Mouse (Mus musculus) forebrain, embryonic 16.5 days (tissue): ENCODE data around the gene Hhat. TPM values are rescaled to one million over a fixed set of nuclear protein-coding genes. Genes with fewer than 3 reads are reported as not detected.
A peak's percentile ranks its signal among the peaks of the same experiment; 100 is the strongest.

Experiments used
- ATAC-seq: fragments of 200-750 bp; cut with Nextera tagmentation; 2 replicates; pipeline ENCODE4 v1.8.0; 2017; ENCODE audit warnings: mild to moderate bottlenecking, moderate library complexity
- H3K27ac ChIP-seq: fragments of 300-500 bp; sonication (generic); 2 replicates; pipeline ENCODE4 v1.5.1; 2014; ENCODE audit warnings: low read length, control low read depth
- H3K27me3 ChIP-seq: fragments of 300-500 bp; sonication (generic); replicated peaks from 2 replicates; pipeline ENCODE4 v1.6.1; 2014; ENCODE audit warnings: low read length; ENCODE audit not compliant: control insufficient read depth, insufficient read depth
- H3K36me3 ChIP-seq: fragments of 300-500 bp; sonication (generic); 2 replicates; pipeline ENCODE4 v1.6.1; 2014; ENCODE audit not compliant: control insufficient read depth, insufficient read depth
- H3K4me1 ChIP-seq: fragments of 300-500 bp; sonication (generic); replicated peaks from 2 replicates; pipeline ENCODE4 v1.6.1; 2014; ENCODE audit warnings: low read length; ENCODE audit not compliant: control insufficient read depth, insufficient read depth
- H3K4me2 ChIP-seq: fragments of 300-500 bp; sonication (generic); 2 replicates; pipeline ENCODE4 v1.6.1; 2014; ENCODE audit warnings: mild to moderate bottlenecking, low read length, control low read depth
- H3K4me3 ChIP-seq: fragments of 300-500 bp; sonication (generic); replicated peaks from 2 replicates; pipeline ENCODE4 v1.5.1; 2014; ENCODE audit warnings: mild to moderate bottlenecking, low read length, control low read depth
- H3K9ac ChIP-seq: fragments of 300-500 bp; sonication (generic); replicated peaks from 2 replicates; pipeline ENCODE4 v1.6.1; 2014; ENCODE audit warnings: low read depth, low read length, control low read depth
- H3K9me3 ChIP-seq: fragments of 300-500 bp; sonication (generic); 2 replicates; pipeline ENCODE4 v1.6.1; 2016; ENCODE audit warnings: low read length; ENCODE audit not compliant: control insufficient read depth
- WGBS: fragments of 180-500 bp; shearing (Covaris S2); extraction: QIAGEN DNeasy Blood & Tissue Kit; methylation state at CpG from one replicate; pipeline ENCODE4 v1.1.7; 2014; 5-methylcytosine and 5-hydroxymethylcytosine counted together
- polyA plus RNA-seq: library from polyadenylated mRNA; unstranded; fragments of >200 nt; fragmentation: Nextera tagmentation; extraction: Ambion mirVana; gene quantifications from 2 replicates; pipeline ENCODE4 v1.2.1, GENCODE M21; 2015

The Hhat gene
- polyA plus RNA-seq, 1 experiment from 2014 or later: 3.6 TPM

GRCm38 (mm10) chr1:192557978-192558594 lies 212.9 kb downstream of the Hhat start:
- peak; percentile 50; the same call in 1 of the 2 replicates for ATAC-seq
- Histone ChIP-seq H3K9ac (no peak overlapping the region), H3K4me3 (no peak overlapping the region), H3K27ac (no peak overlapping the region), H3K4me1 (0 out of 2 replicates have a peak, but pooled peaks cover 3% of the 10 kb centered on the region), H3K9me3 (no peaks in the 10 kb centered on the region), H3K27me3 (no peaks in the 10 kb centered on the region), H3K4me2 (no peak overlapping the region), H3K36me3 (no peaks in the 10 kb centered on the region)
- WGBS: 46% methylated on average over 5 of the region's 5 CpGs

- Histone ChIP-seq H3K27me3 (no peaks in the 10 kb centered on the region), H3K27ac (no peak overlapping the region), H3K9ac (no peak overlapping the region), H3K36me3 (no peaks in the 10 kb centered on the region), H3K4me1 (0 out of 2 replicates have a peak, but pooled peaks cover 3% of the 10 kb centered on the region), H3K4me3 (no peak overlapping the region), H3K4me2 (no peak overlapping the region), H3K9me3 (no peaks in the 10 kb centered on the region)
- WGBS: 83% methylated on average over 4 of the region's 4 CpGs
- no peak for ATAC-seq
Measured at GRCm38 (mm10) chr1:192555516-192555915, 215.5 kb downstream of the Hhat start.

GRCm38 (mm10) chr1:192550561-192550960 lies 220.5 kb downstream of the Hhat start:
- WGBS: 87% methylated on average over 3 of the region's 3 CpGs
- Histone ChIP-seq H3K27me3 (no peaks in the 10 kb centered on the region), H3K9me3 (no peaks in the 10 kb centered on the region), H3K27ac (no peak overlapping the region), H3K4me1 (no peaks in the 10 kb centered on the region), H3K36me3 (no peaks in the 10 kb centered on the region), H3K4me3 (no peak overlapping the region), H3K9ac (no peak overlapping the region), H3K4me2 (no peak overlapping the region)
- no peak for ATAC-seq

GRCm38 (mm10) chr1:192546843-192547242 lies 224.2 kb downstream of the Hhat start:
- H3K9ac ChIP-seq: no peak overlapping the region
- H3K9me3 ChIP-seq: no peaks in the 10 kb centered on the region
- 47% methylated on average over 1 of the region's 1 CpGs for WGBS
- H3K4me1 ChIP-seq: no peaks in the 10 kb centered on the region
- no peaks in the 10 kb centered on the region for H3K36me3 ChIP-seq
- ATAC-seq: no peak
- no peak overlapping the region for H3K4me2 ChIP-seq
- H3K27me3 ChIP-seq: no peaks in the 10 kb centered on the region
- no peak overlapping the region for H3K4me3 ChIP-seq
- H3K27ac ChIP-seq: no peak overlapping the region

GRCm38 (mm10) chr1:192544901-192545300 lies 226.1 kb downstream of the Hhat start:
- Histone ChIP-seq H3K9ac (no peak overlapping the region), H3K9me3 (no peaks in the 10 kb centered on the region), H3K27ac (no peak overlapping the region), H3K4me2 (no peak overlapping the region), H3K36me3 (no peaks in the 10 kb centered on the region), H3K4me1 (no peaks in the 10 kb centered on the region), H3K27me3 (no peaks in the 10 kb centered on the region), H3K4me3 (no peak overlapping the region)
- no peak for ATAC-seq
- WGBS: 53% methylated on average over 7 of the region's 7 CpGs

GRCm38 (mm10) chr1:192544091-192544490 lies 226.9 kb downstream of the Hhat start:
- no peak for ATAC-seq
- Histone ChIP-seq H3K4me1 (no peaks in the 10 kb centered on the region), H3K9me3 (no peaks in the 10 kb centered on the region), H3K27ac (no peak overlapping the region), H3K4me3 (no peak overlapping the region), H3K4me2 (no peak overlapping the region), H3K27me3 (no peaks in the 10 kb centered on the region), H3K36me3 (no peaks in the 10 kb centered on the region), H3K9ac (0 out of 2 replicates have a peak overlapping the region, but pooled peaks have one; percentile 6)
- 67% methylated on average over 9 of the region's 9 CpGs for WGBS

GRCm38 (mm10) chr1:192543686-192544085 lies 227.3 kb downstream of the Hhat start:
- Histone ChIP-seq H3K36me3 (no peaks in the 10 kb centered on the region), H3K9me3 (no peaks in the 10 kb centered on the region), H3K27ac (no peak overlapping the region), H3K27me3 (no peaks in the 10 kb centered on the region), H3K4me3 (no peak overlapping the region), H3K9ac (no peak overlapping the region), H3K4me1 (no peaks in the 10 kb centered on the region), H3K4me2 (no peak overlapping the region)
- WGBS: 94% methylated on average over 4 of the region's 4 CpGs
- no peak for ATAC-seq

- Histone ChIP-seq H3K9me3 (no peaks in the 10 kb centered on the region), H3K9ac (no peak overlapping the region), H3K4me2 (no peak overlapping the region), H3K4me1 (no peaks in the 10 kb centered on the region), H3K4me3 (no peak overlapping the region), H3K27ac (no peak overlapping the region), H3K27me3 (no peaks in the 10 kb centered on the region), H3K36me3 (no peaks in the 10 kb centered on the region)
- WGBS: 73% methylated on average over 2 of the region's 2 CpGs
- no peak for ATAC-seq
Measured at GRCm38 (mm10) chr1:192542093-192542492, 228.9 kb downstream of the Hhat start.

- H3K27ac ChIP-seq: no peak overlapping the region
- no peaks in the 10 kb centered on the region for H3K4me1 ChIP-seq
- H3K36me3 ChIP-seq: no peaks in the 10 kb centered on the region
- H3K4me2 ChIP-seq: no peak overlapping the region
- no peak overlapping the region for H3K4me3 ChIP-seq
- ATAC-seq: no peak
- no peaks in the 10 kb centered on the region for H3K9me3 ChIP-seq
- no peaks in the 10 kb centered on the region for H3K27me3 ChIP-seq
- H3K9ac ChIP-seq: no peak overlapping the region
- 83% methylated on average over 7 of the region's 7 CpGs for WGBS
Measured at GRCm38 (mm10) chr1:192537169-192537568, 233.9 kb downstream of the Hhat start.

GRCm38 (mm10) chr1:192536440-192536839 lies 234.6 kb downstream of the Hhat start:
- no peaks in the 10 kb centered on the region for H3K36me3 ChIP-seq
- H3K9ac ChIP-seq: no peak overlapping the region
- no peak overlapping the region for H3K27ac ChIP-seq
- H3K27me3 ChIP-seq: no peaks in the 10 kb centered on the region
- no peak overlapping the region for H3K4me3 ChIP-seq
- no peaks in the 10 kb centered on the region for H3K4me1 ChIP-seq
- no peaks in the 10 kb centered on the region for H3K9me3 ChIP-seq
- ATAC-seq: no peak
- no peak overlapping the region for H3K4me2 ChIP-seq
- 55% methylated on average over 1 of the region's 1 CpGs for WGBS
